Mouse (Mus musculus): ENCODE results near the gene Fcna.
A peak's percentile ranks its signal among the peaks of the same experiment; 100 is the strongest.

The Fcna gene

DNA sequence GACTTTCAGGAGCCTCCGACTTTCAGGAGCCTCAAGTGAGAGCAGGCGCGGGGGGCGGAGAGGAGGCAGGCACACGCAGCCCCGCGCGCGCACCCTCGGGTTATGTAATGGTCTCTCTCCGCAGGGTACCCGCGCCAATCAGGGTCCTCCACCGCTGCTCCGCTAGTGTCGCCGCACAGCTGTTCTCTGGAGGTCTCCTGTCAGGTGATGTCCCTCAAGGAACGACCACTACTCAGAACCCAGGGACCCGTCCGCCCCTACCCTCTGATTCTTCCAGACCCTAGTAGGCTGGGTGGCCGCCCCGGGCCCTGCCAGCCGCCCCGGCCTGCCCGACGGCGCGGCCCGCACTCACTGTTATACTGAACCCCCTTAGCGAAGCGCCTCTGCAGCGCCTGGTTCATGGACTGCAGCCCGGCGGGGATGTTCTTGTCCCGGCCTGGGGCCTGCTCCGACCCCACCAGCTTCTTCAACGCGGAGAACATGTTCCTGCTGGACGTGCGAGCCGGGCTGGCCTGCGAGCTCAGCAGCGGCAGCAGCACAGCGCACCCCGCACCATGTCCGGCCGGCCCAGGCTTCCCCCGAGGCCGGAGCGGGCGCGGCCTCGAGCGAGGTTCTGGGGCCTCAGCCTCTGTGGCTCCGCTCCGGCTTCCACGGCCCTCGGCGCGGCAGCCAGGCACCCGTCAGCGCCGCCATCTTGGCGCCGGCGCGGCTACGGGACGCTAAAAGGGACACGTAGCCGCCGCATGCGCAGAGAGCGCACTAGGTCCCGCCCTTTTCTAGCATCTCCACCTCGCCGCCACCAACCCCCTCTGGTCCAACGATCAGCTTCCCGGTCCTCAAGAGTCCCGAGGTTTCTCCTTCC, 19.8 kb downstream of the Fcna start, which contains the start of gene Rabl6:
Gene Rabl6 (minus strand): TSS at position 761 of the 862 bp plus-strand sequence.
- peak; percentile 87 for DNase-seq (ENCODE audit: low spot score)

DNA sequence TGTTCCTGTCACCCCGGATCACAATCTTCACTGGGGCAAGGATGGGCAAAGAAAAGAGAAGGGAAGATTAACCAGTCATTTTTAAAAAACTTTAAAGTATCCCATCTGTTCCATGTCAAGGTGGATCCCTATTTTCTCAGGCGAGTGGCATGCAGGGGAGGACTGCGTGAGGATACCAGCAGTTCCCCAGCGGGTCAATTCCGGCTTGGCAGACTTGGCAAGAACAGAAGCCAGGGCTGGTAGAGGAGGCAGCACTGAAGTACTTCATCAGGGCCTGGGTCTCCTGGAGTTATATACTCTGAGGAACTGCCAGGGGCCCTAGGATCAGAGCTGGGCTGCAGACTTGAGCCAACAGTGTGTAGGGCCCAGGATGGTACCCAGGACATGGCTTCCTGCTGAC, 25.3 kb downstream of the Fcna start:
- DNase-seq (ENCODE audit: low spot score), result no peak

DNA sequence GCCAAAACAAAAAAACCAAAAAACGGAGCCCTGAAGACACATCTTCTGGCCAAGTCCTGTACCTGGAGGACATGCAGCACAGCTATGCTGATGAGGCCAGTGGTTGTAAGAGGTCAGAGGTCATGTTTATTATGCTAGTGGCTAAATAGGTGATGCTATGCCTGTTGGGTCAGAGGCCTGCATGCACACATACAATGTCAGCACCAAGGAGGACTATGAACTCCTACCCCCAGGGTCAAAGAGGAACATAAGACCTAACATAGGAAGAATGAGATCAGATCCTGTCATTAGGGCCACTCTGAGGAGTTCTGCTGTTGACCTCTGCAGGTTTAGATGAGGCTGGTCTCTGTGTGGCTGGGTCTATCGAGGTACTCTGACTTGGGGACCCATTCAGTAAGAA, 27.8 kb downstream of the Fcna start:
- DNase-seq (ENCODE audit: low spot score), result no peak

DNA sequence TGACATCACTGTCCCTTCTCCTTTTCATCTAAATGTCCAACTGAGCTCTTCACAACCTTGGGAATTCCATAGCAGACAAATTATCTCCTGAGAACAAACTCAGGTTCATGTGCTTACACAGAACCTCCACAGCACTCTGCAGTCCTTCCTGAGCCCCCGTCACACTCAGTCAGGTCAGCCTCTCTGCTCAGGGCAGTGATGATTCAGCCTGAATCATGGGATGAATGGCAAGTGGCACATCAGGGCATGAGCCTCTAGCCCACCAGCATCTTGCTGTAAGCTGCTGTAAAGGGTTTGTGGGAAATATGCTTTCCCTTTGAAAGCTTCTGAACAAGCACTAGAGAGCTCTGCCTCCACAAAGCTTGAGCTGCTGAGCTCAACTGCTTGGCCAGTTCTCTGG, 29.1 kb downstream of the Fcna start:
- no peak for DNase-seq (ENCODE audit: low spot score)

DNA sequence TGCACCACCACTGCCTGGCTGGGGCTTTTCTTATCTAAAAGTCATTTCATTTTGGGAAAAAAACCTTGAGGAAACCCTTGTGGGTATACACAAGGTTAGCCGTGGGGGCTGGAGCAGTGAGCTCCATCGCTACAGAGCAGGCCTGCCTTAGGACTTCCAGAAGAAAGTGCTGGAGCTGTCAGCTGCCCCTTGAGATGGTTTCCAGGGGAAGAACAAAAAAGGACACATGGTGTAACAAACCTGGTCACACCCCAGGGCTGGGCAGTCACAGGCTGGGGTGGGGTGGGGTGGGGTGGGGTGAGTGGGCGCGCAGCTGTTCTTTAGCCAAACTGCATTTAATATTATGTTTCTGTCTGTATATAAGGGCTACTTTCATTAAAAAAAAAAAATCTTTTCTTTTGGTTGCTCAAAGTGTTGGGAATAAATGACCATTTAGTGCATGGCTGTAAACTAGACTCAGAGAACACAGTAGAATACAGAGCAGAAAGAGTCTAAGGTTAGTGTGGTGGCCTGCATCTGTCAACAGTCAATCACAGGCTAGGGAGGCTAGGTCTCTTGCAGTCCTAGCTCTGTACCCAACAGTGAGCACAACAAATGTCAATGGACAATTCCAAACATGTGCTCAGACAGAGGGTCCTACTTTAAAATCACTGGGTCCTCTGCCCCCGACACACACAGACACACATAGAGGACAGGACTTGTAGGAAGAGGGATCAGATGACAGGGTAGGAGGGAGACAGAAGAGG, 30.9 kb downstream of the Fcna start:
- DNase-seq (ENCODE audit: low spot score), result no peak

- DNase-seq (ENCODE audit: low spot score), result peak; percentile 48
These were observed 36.0 kb downstream of the Fcna start for GRCm38 (mm10) chr2:25591863-25592262.

DNA sequence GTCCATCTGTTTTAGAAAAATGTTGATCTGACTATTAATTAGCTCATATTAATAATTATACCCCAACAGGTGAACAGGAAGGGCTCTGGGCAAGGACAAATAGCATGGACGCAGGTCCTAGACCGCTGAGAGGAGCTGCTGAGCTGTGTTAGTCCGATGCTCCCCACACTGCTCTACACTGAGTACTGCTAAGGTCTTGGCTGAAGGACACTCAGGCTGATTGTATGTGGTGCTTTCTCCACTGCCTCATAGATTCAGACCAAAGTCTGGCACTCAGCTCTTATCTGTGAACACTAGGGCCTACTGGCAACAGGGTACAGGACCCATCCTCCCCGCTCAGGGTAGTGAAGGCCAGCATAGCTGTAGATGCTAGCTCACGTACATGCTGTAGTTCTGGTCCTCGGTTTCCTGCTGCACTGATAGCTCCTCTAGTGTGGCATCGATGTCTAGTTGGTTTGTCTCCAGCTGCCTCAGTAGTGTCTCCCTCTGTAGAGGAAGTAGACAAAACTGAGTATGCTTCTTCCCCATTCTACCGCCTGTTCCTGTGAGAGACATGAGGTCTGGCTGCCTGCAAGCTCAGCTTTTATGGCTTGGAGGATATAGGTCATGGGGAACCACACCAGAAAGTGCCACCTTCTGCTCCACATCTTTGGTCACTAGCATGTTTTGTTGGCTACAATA, 39.5 kb downstream of the Fcna start:
- DNase-seq (ENCODE audit: low spot score), result no peak

DNA sequence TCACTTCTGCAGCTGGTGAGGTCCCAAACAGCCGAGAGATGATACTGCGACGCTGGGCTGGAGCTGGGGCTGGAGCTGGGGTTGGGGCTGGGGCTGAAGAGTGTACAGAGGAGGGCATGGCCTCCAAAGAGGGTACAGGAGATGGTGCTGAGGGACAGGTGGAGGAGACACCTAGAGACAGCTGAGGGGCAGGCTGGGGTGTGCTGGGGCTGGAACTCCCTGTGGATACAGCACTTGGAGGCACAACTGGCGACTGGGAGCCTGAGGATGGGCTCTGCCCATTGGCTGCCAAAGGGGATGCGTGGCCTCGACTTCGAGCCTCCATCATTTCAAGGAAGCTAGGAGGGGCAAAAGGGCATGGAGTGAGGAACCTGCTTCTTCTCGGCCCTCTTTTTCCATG, 40.5 kb downstream of the Fcna start:
- no peak for DNase-seq (ENCODE audit: low spot score)

DNA sequence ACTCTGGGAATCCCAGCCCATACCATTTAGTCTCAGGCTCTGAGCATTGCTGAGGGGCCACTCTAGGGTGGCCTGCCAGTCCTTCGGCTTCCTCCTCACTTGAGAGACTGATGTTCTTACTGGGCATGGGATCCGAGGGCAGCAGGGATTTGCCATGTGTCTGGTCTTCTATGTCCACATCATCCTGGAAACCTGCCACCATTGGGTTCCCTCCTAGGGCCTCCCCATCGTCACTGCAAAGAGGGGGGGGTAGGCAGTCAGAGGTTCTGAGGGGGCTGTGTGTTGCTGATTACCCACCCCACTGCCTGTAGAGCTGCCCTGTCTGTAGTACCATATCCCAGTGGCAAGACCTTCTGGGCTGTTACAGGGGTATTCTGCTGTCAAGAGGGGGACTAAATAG, 42.2 kb downstream of the Fcna start:
- no peak for DNase-seq (ENCODE audit: low spot score)

DNA sequence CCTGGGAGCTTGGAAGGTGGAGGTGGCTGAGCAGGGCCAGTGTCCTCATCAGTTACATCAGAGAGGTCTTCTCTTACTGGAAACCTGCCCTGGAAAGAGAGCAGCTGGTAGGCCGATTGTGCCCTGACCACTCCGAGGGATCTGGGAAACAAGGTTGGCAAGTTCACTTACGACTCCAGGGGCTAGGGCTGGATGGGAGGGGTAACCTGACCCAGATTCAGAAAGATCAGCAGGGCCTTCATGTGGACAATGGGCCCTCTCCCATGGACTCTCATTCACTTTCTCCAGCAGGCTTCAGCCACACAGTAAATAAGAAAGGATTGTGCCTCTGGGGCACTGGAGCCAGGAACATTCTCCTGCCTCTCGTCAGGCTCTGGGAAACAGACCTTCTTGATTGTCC, 43.0 kb downstream of the Fcna start:
- DNase-seq (ENCODE audit: low spot score), result no peak

GRCm38 (mm10) chr2:25584152-25584551, 43.7 kb downstream of the Fcna start:
- no peak for DNase-seq (ENCODE audit: low spot score)

GRCm38 (mm10) chr2:25583571-25583970, 44.3 kb downstream of the Fcna start:
- no peak for DNase-seq (ENCODE audit: low spot score)

DNA sequence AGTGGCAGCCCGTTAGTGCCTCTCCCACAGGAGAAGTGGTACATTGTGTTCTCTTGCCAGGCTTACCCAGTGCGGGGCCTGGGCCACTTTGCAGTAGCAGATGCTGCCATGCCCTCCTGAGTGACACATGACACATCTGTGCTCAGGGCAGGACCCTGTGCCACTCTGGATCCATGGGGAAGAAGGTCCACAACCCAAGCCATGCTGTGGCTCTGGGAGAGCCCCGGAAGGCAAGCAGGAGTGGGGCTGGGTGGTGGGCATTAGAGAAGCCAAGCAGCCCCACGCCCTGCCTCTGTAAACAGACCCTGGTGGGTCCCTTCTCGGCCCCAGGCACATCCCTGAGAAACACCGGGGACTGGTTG, 44.7 kb downstream of the Fcna start:
- DNase-seq (ENCODE audit: low spot score), result no peak

- DNase-seq (ENCODE audit: low spot score), result no peak
These were observed 45.2 kb downstream of the Fcna start for GRCm38 (mm10) chr2:25582466-25583119.

- DNase-seq (ENCODE audit: low spot score), result no peak
These were observed 45.9 kb downstream of the Fcna start for GRCm38 (mm10) chr2:25581901-25582301.

DNA sequence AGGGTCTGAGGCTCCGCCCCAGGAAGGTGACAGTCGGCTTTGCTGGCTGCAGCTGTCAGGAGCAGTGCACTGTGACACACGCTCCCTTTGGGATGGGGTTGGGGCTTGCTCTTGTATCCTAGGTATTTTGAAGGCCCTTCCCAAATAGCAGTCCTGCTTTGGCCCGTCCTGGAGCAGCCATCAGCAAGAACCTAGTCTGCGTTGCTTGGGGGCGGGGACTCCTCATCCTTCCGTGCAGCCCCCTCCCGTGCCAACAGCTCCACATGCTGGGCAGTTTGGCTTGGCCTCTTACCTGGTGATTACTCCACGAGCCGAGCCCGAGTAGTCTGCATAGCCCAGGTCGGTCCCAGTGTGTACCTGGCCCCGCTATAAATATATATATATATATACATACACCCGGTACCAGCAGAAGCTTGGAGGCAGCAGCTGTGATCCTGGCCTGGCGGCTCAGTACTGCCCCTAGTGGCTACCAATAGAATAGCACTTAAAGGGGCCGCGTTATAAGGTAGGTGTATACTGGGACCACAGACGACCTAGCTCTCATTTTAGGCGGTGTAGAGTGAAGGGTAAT, 46.5 kb downstream of the Fcna start, which contains the start of gene Ajm1:
Gene Ajm1 (minus strand): TSS at position 464 of the 571 bp plus-strand sequence.
- peak; percentile 67 for DNase-seq (ENCODE audit: low spot score)

DNA sequence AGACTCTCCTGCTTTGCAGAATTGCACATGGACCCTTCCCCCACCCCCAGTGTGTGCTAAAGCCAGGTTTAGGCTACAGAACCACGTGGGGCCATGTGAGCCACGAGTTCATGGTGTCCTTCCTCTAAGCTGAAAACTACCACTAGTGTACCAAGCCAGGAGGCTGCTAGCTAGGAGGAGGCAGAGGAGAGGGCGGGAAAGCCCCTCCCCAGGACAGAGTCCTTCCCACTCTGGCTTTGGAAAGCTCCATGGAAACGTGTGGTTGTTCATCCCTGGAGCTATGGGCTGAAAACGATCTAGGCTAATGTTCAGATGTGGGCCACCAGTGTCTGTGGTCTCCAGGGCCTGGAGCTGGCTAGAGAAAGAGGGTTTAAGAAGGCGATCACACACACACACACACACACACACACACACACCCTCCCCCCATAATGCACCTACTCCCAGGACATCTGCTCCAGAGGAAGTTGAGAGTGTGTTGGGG, 47.2 kb downstream of the Fcna start:
- no peak for DNase-seq (ENCODE audit: low spot score)

GRCm38 (mm10) chr2:25579737-25580460, 47.9 kb downstream of the Fcna start:
- DNase-seq (ENCODE audit: low spot score), result peak; percentile 57

DNA sequence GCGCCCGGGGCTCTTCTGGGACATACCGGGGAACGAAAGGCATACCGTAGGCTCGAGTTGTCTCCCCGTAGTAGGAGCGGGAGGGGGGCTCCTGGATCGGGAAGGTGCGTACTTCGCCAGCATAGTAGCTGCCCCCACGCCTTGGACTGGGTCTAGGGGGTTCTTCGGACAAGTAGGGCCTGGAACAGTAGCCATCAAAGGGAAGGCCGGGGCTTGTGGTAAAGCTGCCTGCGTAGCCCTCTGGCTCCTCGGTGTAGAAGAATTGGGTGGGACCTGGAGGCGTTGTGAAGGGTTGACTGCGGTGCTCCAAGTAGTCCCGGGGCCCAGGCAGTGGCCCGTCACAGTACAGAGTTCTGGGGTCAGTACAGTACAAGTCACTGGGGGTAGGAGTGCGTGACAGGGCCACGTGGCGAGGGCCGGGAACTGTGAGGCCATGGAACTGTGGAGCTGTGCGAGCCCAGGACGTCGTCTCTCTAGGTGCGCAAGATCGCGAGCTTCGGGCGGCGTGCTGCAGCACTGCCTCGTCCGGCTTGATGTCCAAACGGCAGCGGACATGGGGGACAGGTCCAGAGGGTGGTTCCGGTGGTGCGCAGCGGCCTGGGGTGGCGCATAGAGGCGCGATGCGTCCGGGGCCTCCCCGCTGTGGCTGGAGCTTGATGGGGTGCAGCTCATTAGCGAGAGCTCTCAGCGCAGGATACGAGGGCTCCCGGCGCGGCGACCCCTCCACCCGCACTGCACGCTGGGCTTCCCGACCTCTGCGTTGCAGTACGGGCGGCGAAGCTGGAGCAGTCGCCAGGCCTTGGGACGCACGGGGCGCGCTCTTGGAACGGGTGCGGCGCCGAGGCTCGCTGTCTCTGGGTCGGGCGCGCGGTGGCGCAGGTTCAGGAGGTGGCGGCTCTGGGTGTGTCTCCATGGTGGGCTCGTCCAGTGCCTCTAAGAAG, 48.8 kb downstream of the Fcna start:
- no peak for DNase-seq (ENCODE audit: low spot score)

Measured in lung, postnatal 25 days (tissue).